ENCODE assay signal across 8 mouse cellular contexts in the genomic region with DNA sequence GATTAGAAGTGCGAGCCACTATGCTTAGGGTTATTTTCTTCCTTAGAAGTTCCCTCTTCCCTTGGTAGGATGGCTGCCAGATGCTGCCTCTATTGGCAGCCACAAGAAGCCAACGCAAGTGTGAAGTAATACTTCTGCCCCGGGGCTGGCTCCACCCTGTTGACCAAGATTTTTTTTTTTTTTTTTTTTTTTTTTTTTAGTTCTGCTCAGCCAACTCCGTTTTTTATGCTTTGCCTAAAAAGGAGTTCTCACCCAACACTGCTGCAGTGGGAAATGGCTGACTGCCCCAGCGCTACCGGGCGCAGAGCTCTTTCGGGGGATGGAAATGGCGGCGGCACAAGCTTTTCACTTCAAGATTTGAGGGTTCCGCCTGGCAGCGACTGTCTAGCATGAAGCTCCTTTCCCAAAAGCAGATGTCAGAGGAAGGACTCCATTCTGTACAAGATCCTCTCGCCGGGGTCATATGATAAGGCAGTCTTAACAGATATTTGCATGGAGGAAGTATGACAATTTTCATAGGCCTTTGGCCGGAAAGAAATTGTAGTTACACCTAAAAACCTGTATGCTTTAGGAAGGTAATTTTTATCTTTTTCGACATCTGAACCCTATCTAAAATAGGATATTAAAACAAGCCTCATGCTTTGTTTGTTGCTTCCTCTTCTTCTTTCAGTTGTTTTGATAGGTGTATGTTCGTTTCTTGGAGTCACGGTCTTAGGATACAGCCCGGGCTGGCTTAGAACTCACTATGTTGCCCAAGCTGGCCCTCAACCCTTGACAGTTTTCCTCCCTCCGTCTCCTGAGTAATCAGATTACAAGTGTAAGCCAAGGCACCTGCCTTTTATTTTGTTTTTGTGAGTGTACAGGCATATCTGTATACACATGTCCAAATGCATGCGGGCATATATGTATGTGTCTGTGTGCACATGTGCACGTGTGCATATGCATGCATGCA. TPM values are rescaled to one million over a fixed set of nuclear protein-coding genes. Genes with fewer than 3 reads are reported as not detected.
DNase-seq lines count a peak whose midpoint lies in the region; ATAC-seq lines count a peak whose summit lies in the region.

No protein-coding gene starts in this region.

- no peaks in the 10 kb centered on the region for H3K27me3 ChIP-seq in forebrain, embryonic 14.5 days (replicated peaks; ENCODE audit: control insufficient read depth, insufficient read depth, low read length)
- H3K27me3 ChIP-seq in forebrain, embryonic 10.5 days (ENCODE audit: poor library complexity, severe bottlenecking): no peaks in the 10 kb centered on the region
- H3K27me3 ChIP-seq in intestine, embryonic 15.5 days (replicated peaks): no peaks in the 10 kb centered on the region
- no peaks in the 10 kb centered on the region for H3K27me3 ChIP-seq in forebrain, embryonic 13.5 days

- no peaks in the 10 kb centered on the region for H3K9me3 ChIP-seq in forebrain, embryonic 14.5 days (replicated peaks; ENCODE audit: control insufficient read depth, low read length)
- H3K9me3 ChIP-seq in forebrain, embryonic 10.5 days: peaks cover 5% of the 10 kb centered on the region; the same call in 1 of the 2 replicates
- H3K9me3 ChIP-seq in intestine, embryonic 15.5 days: no peaks in the 10 kb centered on the region
- no peaks in the 10 kb centered on the region for H3K9me3 ChIP-seq in forebrain, embryonic 13.5 days (replicated peaks)

- no peaks in the 10 kb centered on the region for H3K4me1 ChIP-seq in forebrain, embryonic 14.5 days (ENCODE audit: control insufficient read depth, insufficient read depth, low read length)
- peaks cover 6% of the 10 kb centered on the region for H3K4me1 ChIP-seq in forebrain, embryonic 10.5 days
- H3K4me1 ChIP-seq in intestine, embryonic 15.5 days (replicated peaks): 0 out of 2 replicates have a peak, but pooled peaks cover 2% of the 10 kb centered on the region
- no peaks in the 10 kb centered on the region for H3K4me1 ChIP-seq in forebrain, embryonic 13.5 days

- H3K4me3 ChIP-seq in forebrain, embryonic 14.5 days (ENCODE audit: low read depth, low read length): no peak overlapping the region
- no peak overlapping the region for H3K4me3 ChIP-seq in forebrain, embryonic 10.5 days
- no peak overlapping the region for H3K4me3 ChIP-seq in intestine, embryonic 15.5 days (replicated peaks)
- H3K4me3 ChIP-seq in forebrain, embryonic 13.5 days: no peak overlapping the region

- no peaks in the 10 kb centered on the region for H3K36me3 ChIP-seq in forebrain, embryonic 14.5 days (ENCODE audit: control insufficient read depth, insufficient read depth, low read length)
- no peaks in the 10 kb centered on the region for H3K36me3 ChIP-seq in forebrain, embryonic 10.5 days (replicated peaks)
- no peaks in the 10 kb centered on the region for H3K36me3 ChIP-seq in intestine, embryonic 15.5 days
- H3K36me3 ChIP-seq in forebrain, embryonic 13.5 days (ENCODE audit: poor library complexity, severe bottlenecking): no peaks in the 10 kb centered on the region

- DNase-seq in forebrain, embryonic 14.5 days (ENCODE audit: low spot score): peak; percentile 5
- DNase-seq in forebrain, embryonic 10.5 days (ENCODE audit: extremely low spot score, low spot score): no peak
- DNase-seq in B cell, adult 2 months: peak; percentile 88
- DNase-seq in heart, postnatal 14 days: peak; percentile 17 to 23

- WGBS in forebrain, embryonic 14.5 days: 88% methylated on average over 22 of the region's 22 CpGs
- 89% methylated on average over 22 of the region's 22 CpGs for WGBS in forebrain, embryonic 10.5 days
- 86% methylated on average over 22 of the region's 22 CpGs for WGBS in intestine, embryonic 15.5 days
- 90% methylated on average over 22 of the region's 22 CpGs for WGBS in forebrain, embryonic 13.5 days

- H3K4me2 ChIP-seq in forebrain, embryonic 14.5 days (ENCODE audit: low read length): no peak overlapping the region
- no peak overlapping the region for H3K4me2 ChIP-seq in intestine, embryonic 15.5 days (replicated peaks)
- no peak overlapping the region for H3K4me2 ChIP-seq in forebrain, embryonic 13.5 days

- no peak overlapping the region for H3K27ac ChIP-seq in forebrain, embryonic 14.5 days (ENCODE audit: low read depth, low read length)
- no peak overlapping the region for H3K27ac ChIP-seq in forebrain, embryonic 10.5 days
- no peak overlapping the region for H3K27ac ChIP-seq in intestine, embryonic 15.5 days
- no peak overlapping the region for H3K27ac ChIP-seq in forebrain, embryonic 13.5 days

- intact Hi-C loops in heart, postnatal 14 days (cut with DNase I): no loop called here

- no peak for ATAC-seq in forebrain, embryonic 14.5 days
- peak; percentile 23; the same call in 1 of the 2 replicates for ATAC-seq in megakaryocyte-erythroid progenitor cell, adult 5-6 weeks (replicated peaks; ENCODE audit: low FRiP score, low TSS enrichment, poor library complexity, severe bottlenecking)
- ATAC-seq in intestine, embryonic 15.5 days: no peak
- no peak for ATAC-seq in cerebellum, adult (ENCODE audit: insufficient number of reproducible peaks, low FRiP score, low TSS enrichment)
- ATAC-seq in forebrain, embryonic 13.5 days: no peak

- H3K9ac ChIP-seq in forebrain, embryonic 14.5 days (ENCODE audit: low read length): no peak overlapping the region
- no peak overlapping the region for H3K9ac ChIP-seq in intestine, embryonic 15.5 days
- H3K9ac ChIP-seq in forebrain, embryonic 13.5 days: no peak overlapping the region

RNA-seq across cellular contexts. Expression of gene Exoc6, which starts 54.6 kb away (rescaled TPM):
- 23.2 and 29.9 TPM in 2 replicates for polyA plus RNA-seq in forebrain, embryonic 14.5 days (2014; fragmentation: Nextera tagmentation; extraction: Ambion mirVana)
- polyA plus RNA-seq in forebrain, embryonic 10.5 days (2016; fragmentation: Nextera tagmentation; extraction: Ambion mirVana): 9.3 and 9.6 TPM in 2 replicates
- total RNA-seq in heart, postnatal 14 days (2021): 10 to 100 TPM; 27.5 to 29.7 TPM
- 46.9 and 49.2 TPM in 2 replicates for total RNA-seq in megakaryocyte-erythroid progenitor cell, adult 5-6 weeks (2014; fragmentation: Nextera tagmentation)
- 104 and 109 TPM in 2 replicates for total RNA-seq in megakaryocyte-erythroid progenitor cell, adult 5-6 weeks (2017)
- 17.8 and 18.9 TPM in 2 replicates for polyA plus RNA-seq in intestine, embryonic 15.5 days (2015; fragmentation: Nextera tagmentation; extraction: Ambion mirVana)
- polyA plus RNA-seq in forebrain, embryonic 13.5 days (2015; fragmentation: Nextera tagmentation; extraction: Ambion mirVana): 10.5 and 13.6 TPM in 2 replicates
